Mouse (Mus musculus): Measurements from ENCODE around the gene Enpp5. TPM values are rescaled to one million over a fixed set of nuclear protein-coding genes. Genes with fewer than 3 reads are reported as not detected.
A peak's percentile ranks its signal among the peaks of the same experiment; 100 is the strongest.

The Enpp5 gene
- polyA plus RNA-seq, 1 experiment, result 16.2 TPM

- Histone ChIP-seq H3K27ac (ENCODE audit: insufficient read depth, low read length) (no peak overlapping the region), H3K27me3 (ENCODE audit: control insufficient read depth, insufficient read depth, low read length, poor library complexity, severe bottlenecking) (no peaks in the 10 kb centered on the region), H3K4me1 (ENCODE audit: control insufficient read depth, insufficient read depth, low read length) (no peaks in the 10 kb centered on the region), H3K4me3 (ENCODE audit: low read depth, low read length) (no peak overlapping the region), H3K9me3 (replicated peaks; ENCODE audit: control insufficient read depth, insufficient read depth, low read length, poor library complexity, severe bottlenecking) (no peaks in the 10 kb centered on the region), H3K9ac (ENCODE audit: low read depth, poor library complexity, severe bottlenecking) (no peak overlapping the region), H3K36me3 (ENCODE audit: control insufficient read depth, insufficient read depth, low read length, poor library complexity, severe bottlenecking) (no peaks in the 10 kb centered on the region)
- TF ChIP-seq CTCF (IDR thresholded peaks at IDR 0.05; ENCODE audit: low read depth, low read length) (no peak), POLR2A (IDR thresholded peaks at IDR 0.05; ENCODE audit: insufficient read depth, low read length) (no peak), EP300 (IDR thresholded peaks at IDR 0.05; ENCODE audit: insufficient read depth, low read depth, low read length) (no peak)
Measured at GRCm38 (mm10) chr17:44060781-44061180, 17.8 kb upstream of the Enpp5 start.

- no peak overlapping the region for H3K27ac ChIP-seq (ENCODE audit: insufficient read depth, low read length)
- no peak overlapping the region for H3K4me3 ChIP-seq (ENCODE audit: low read depth, low read length)
- no peaks in the 10 kb centered on the region for H3K36me3 ChIP-seq (ENCODE audit: control insufficient read depth, insufficient read depth, low read length, poor library complexity, severe bottlenecking)
- H3K9ac ChIP-seq (ENCODE audit: low read depth, poor library complexity, severe bottlenecking), result no peak overlapping the region
- no peaks in the 10 kb centered on the region for H3K27me3 ChIP-seq (ENCODE audit: control insufficient read depth, insufficient read depth, low read length, poor library complexity, severe bottlenecking)
- no peaks in the 10 kb centered on the region for H3K9me3 ChIP-seq (replicated peaks; ENCODE audit: control insufficient read depth, insufficient read depth, low read length, poor library complexity, severe bottlenecking)
- TF ChIP-seq EP300 (IDR thresholded peaks at IDR 0.05; ENCODE audit: insufficient read depth, low read depth, low read length), result no peak
- TF ChIP-seq POLR2A (IDR thresholded peaks at IDR 0.05; ENCODE audit: insufficient read depth, low read length), result no peak
- TF ChIP-seq CTCF (IDR thresholded peaks at IDR 0.05; ENCODE audit: low read depth, low read length), result no peak
- H3K4me1 ChIP-seq (ENCODE audit: control insufficient read depth, insufficient read depth, low read length), result no peaks in the 10 kb centered on the region
Measured at GRCm38 (mm10) chr17:44061289-44061890, 17.2 kb upstream of the Enpp5 start.

GRCm38 (mm10) chr17:44068876-44069275 lies 9.7 kb upstream of the Enpp5 start:
- Histone ChIP-seq H3K4me3 (ENCODE audit: low read depth, low read length) (no peak overlapping the region), H3K4me1 (ENCODE audit: control insufficient read depth, insufficient read depth, low read length) (no peaks in the 10 kb centered on the region), H3K27me3 (ENCODE audit: control insufficient read depth, insufficient read depth, low read length, poor library complexity, severe bottlenecking) (no peaks in the 10 kb centered on the region), H3K9me3 (replicated peaks; ENCODE audit: control insufficient read depth, insufficient read depth, low read length, poor library complexity, severe bottlenecking) (peaks cover 3% of the 10 kb centered on the region; the same call in 1 of the 2 replicates), H3K36me3 (ENCODE audit: control insufficient read depth, insufficient read depth, low read length, poor library complexity, severe bottlenecking) (no peaks in the 10 kb centered on the region), H3K27ac (ENCODE audit: insufficient read depth, low read length) (no peak overlapping the region), H3K9ac (ENCODE audit: low read depth, poor library complexity, severe bottlenecking) (no peak overlapping the region)
- no peak for TF ChIP-seq CTCF (IDR thresholded peaks at IDR 0.05; ENCODE audit: low read depth, low read length)
- TF ChIP-seq POLR2A (IDR thresholded peaks at IDR 0.05; ENCODE audit: insufficient read depth, low read length), result no peak
- no peak for TF ChIP-seq EP300 (IDR thresholded peaks at IDR 0.05; ENCODE audit: insufficient read depth, low read depth, low read length)

- peaks cover 3% of the 10 kb centered on the region; the same call in 1 of the 2 replicates for H3K9me3 ChIP-seq (replicated peaks; ENCODE audit: control insufficient read depth, insufficient read depth, low read length, poor library complexity, severe bottlenecking)
- no peak overlapping the region for H3K27ac ChIP-seq (ENCODE audit: insufficient read depth, low read length)
- H3K27me3 ChIP-seq (ENCODE audit: control insufficient read depth, insufficient read depth, low read length, poor library complexity, severe bottlenecking), result no peaks in the 10 kb centered on the region
- no peak overlapping the region for H3K9ac ChIP-seq (ENCODE audit: low read depth, poor library complexity, severe bottlenecking)
- H3K36me3 ChIP-seq (ENCODE audit: control insufficient read depth, insufficient read depth, low read length, poor library complexity, severe bottlenecking), result no peaks in the 10 kb centered on the region
- no peaks in the 10 kb centered on the region for H3K4me1 ChIP-seq (ENCODE audit: control insufficient read depth, insufficient read depth, low read length)
- TF ChIP-seq CTCF (IDR thresholded peaks at IDR 0.05; ENCODE audit: low read depth, low read length) (no peak), POLR2A (IDR thresholded peaks at IDR 0.05; ENCODE audit: insufficient read depth, low read length) (no peak), EP300 (IDR thresholded peaks at IDR 0.05; ENCODE audit: insufficient read depth, low read depth, low read length) (no peak)
- H3K4me3 ChIP-seq (ENCODE audit: low read depth, low read length), result no peak overlapping the region
Measured at GRCm38 (mm10) chr17:44071680-44072079, 6.9 kb upstream of the Enpp5 start.

- Histone ChIP-seq H3K9me3 (replicated peaks; ENCODE audit: control insufficient read depth, insufficient read depth, low read length, poor library complexity, severe bottlenecking) (peaks cover 3% of the 10 kb centered on the region; the same call in 1 of the 2 replicates), H3K36me3 (ENCODE audit: control insufficient read depth, insufficient read depth, low read length, poor library complexity, severe bottlenecking) (no peaks in the 10 kb centered on the region), H3K4me3 (ENCODE audit: low read depth, low read length) (no peak overlapping the region), H3K9ac (ENCODE audit: low read depth, poor library complexity, severe bottlenecking) (no peak overlapping the region), H3K27me3 (ENCODE audit: control insufficient read depth, insufficient read depth, low read length, poor library complexity, severe bottlenecking) (no peaks in the 10 kb centered on the region), H3K4me1 (ENCODE audit: control insufficient read depth, insufficient read depth, low read length) (no peaks in the 10 kb centered on the region), H3K27ac (ENCODE audit: insufficient read depth, low read length) (no peak overlapping the region)
- TF ChIP-seq CTCF (IDR thresholded peaks at IDR 0.05; ENCODE audit: low read depth, low read length) (no peak), POLR2A (IDR thresholded peaks at IDR 0.05; ENCODE audit: insufficient read depth, low read length) (no peak), EP300 (IDR thresholded peaks at IDR 0.05; ENCODE audit: insufficient read depth, low read depth, low read length) (no peak)
Measured at GRCm38 (mm10) chr17:44075601-44076000, 3.0 kb upstream of the Enpp5 start.

GRCm38 (mm10) chr17:44076051-44076680 lies 2.4 kb upstream of the Enpp5 start:
- TF ChIP-seq POLR2A (IDR thresholded peaks at IDR 0.05; ENCODE audit: insufficient read depth, low read length) (no peak), CTCF (IDR thresholded peaks at IDR 0.05; ENCODE audit: low read depth, low read length) (peak; percentile 33)
- no peak overlapping the region for H3K9ac ChIP-seq (ENCODE audit: low read depth, poor library complexity, severe bottlenecking)
- H3K27ac ChIP-seq (ENCODE audit: insufficient read depth, low read length), result no peak overlapping the region
- no peaks in the 10 kb centered on the region for H3K36me3 ChIP-seq (ENCODE audit: control insufficient read depth, insufficient read depth, low read length, poor library complexity, severe bottlenecking)
- no peaks in the 10 kb centered on the region for H3K27me3 ChIP-seq (ENCODE audit: control insufficient read depth, insufficient read depth, low read length, poor library complexity, severe bottlenecking)
- H3K4me1 ChIP-seq (ENCODE audit: control insufficient read depth, insufficient read depth, low read length), result no peaks in the 10 kb centered on the region
- H3K4me3 ChIP-seq (ENCODE audit: low read depth, low read length), result no peak overlapping the region
- H3K9me3 ChIP-seq (replicated peaks; ENCODE audit: control insufficient read depth, insufficient read depth, low read length, poor library complexity, severe bottlenecking), result no peaks in the 10 kb centered on the region; the same call in 1 of the 2 replicates
